Mouse (Mus musculus) left cerebral cortex, adult 8-10 months (tissue): Measurements from ENCODE around the gene Fam213b. TPM values are rescaled to one million over a fixed set of nuclear protein-coding genes. Genes with fewer than 3 reads are reported as not detected.

Experiments
- DNase-seq, 2 experiments: peaks; one replicate each; pipeline ENCODE4 v3.0.0; 2022; ENCODE audit warnings: low spot score in 2 of 2
- total RNA-seq, 4 experiments: library from RNA; stranded (reverse); gene quantifications; 2 replicates each; pipeline ENCODE4 v1.2.4; 2022

The Fam213b gene
- total RNA-seq, 4 experiments from 2014 or later: 56.5 to 68.1 (median 60.5) TPM

DNA sequence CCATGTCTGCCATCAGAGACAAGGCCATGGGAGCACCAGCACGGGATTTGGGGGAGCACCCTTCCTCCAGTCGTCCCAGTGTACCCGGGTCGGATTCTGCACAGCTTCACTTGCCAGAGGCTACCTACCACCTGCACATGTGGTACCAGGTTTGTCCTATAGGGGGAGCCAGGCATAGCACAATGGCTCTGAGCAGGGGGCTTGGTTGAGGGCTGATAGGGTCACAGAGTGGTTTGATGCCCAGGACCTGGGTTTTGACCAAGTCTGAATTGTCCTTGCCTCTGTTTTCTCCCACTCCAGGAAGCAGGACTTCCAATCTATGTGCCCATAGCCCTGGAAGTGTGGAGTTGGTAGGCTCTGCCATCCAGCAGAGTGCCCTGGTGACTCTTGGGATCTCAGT lies 26.5 kb upstream of the Fam213b start:
- DNase-seq: no peak

DNA sequence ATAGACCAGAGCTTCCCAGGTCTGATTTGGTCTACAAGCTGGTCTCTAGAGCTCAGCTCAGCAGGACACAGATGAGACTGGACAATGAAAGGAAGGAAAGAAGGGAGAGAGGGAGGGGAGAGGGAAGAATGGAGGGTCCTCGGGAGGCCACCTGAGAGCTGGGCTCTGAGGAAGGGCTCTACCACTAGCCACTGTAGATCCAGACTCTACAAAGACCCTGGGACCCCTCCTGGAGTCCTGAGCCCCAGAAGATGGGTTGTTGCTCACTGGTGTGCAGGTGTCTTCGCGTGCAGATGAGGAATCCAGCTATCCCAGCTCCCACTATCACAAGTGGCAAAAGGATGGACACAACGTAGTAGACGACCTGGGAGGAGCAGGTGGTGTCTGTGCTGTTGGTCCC lies 24.0 kb upstream of the Fam213b start:
- DNase-seq: no peak

DNA sequence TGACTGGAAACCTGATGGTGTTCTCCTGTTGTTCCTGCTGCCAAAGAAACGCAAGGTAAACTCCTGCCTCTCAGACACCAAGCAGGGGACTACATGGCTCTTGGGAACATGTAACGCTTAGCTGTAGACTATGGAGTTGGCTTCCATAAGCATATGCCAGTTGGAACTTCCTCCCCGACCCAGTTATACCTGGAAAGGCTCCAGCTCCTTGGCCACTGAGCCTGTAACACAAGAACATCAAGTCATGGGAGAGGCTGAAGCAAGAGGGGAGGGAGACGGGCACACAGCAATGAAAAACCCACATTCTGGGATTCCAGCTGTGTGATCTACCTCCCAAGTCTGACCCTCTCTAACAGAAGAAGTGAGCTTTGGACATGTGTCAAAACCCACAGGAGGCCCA lies 23.4 kb upstream of the Fam213b start:
- DNase-seq: no peak

DNA sequence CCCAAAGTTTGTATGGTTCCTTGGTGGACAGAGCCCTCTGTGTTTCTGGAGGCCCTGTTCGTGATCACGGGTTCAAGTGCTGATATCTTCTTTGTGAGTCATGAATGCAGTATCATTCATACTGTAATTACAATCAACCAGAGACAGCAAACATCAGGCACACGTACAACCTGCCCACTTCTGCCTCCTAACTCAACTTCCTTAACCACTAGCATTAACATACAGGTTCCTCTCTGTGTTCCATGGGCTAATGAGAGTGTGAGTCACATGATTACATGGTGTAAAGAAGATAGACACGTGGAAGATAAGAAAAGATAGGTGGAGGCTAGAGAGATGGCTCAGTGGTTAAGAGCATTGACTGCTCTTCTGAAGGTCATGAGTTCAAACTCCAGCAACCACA lies 17.7 kb upstream of the Fam213b start:
- no peak for DNase-seq

DNA sequence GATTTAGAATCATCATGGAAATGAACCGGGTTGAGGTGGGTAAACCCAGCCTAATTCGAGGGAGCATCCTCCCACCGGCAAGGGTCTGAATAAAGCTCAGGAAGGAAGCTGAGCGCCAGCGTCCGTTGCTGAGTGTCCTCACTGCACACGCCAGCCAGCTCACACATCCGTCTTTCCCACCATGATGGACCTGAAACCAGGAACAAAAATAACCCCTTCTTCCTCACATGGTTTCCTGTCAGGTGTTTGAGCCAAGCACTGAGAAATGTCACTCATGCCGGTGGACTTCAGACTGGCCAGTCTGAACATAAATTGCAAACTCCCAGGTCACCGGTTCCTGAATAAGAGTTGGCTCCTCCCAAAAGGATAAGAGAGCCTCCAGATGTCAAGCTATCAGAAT lies 16.4 kb upstream of the Fam213b start:
- DNase-seq: no peak

DNA sequence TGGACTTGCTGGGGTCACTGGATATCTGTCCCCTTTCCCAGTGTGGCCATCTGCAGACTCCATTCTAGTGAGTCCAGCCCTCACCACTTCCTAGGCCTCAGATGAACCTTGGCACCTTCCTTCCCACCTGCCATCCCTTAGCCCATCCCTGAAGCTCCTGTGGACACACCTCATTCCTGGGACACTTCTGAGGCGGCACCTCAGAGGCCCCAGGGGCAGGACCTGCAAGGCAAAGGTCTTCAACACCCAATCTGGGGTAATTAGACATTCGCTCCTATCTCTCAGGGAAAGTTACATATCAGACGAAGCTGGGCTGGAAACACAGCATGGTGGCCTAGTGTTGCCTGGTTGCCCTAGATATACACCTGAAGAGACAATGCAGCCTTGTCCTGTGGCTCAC lies 15.8 kb upstream of the Fam213b start:
- DNase-seq: no peak

DNA sequence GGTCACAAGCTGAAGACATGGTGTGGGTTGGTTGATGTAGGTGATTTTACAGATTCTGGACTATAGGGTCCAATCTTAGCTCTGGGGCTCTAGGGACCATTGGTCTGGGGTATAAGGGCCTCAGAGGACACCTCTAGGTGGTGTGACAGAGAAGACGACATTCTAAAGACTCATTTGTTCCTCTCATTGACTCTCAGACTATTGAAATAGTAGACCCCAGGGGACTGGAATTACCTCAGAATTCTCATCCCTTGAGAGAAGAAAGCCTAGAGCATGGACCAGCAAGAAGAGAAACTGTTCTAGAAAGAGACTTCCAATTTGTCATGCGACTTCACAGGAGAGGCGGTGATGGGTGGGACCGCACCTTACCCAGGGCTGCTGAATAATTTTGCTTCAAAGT lies 15.3 kb upstream of the Fam213b start:
- DNase-seq: no peak

DNA sequence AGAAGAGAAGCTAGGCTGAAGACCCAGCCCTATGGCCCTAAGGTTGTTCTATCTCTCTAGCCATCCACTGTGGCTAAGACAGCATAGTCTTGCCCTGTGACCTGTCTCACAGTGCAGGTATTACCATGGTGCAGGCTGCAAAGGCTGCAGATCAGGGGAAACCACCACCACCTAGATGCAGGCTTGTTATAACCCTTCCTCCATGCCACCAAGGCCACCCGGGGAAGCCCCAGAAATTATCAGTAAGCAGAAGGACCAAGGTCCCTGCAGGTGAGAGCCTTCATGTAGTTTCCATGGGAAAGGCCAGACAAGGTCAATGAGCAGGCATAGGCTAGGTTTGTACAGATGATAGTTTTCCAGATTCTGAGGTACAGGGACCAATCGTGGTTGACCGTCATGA lies 14.9 kb upstream of the Fam213b start:
- DNase-seq: no peak

DNA sequence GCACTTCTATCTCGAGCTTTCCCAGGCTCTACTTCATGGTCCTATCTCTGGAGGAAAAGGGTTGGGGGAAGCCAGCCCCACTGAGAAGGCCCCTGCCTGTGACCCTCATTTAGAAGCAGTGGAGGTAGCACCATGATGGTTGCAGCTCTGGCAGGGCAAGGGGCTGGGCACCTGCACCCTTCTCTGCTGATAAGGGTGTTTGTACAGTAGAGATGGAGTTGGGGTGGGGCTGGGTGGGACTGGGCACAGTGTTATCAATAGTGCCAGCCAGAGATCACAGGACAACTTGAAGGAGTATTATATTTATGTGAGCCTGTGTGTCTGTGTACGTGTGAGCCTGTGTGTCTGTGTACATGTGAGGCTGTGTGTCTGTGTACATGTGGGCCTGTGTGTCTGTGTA lies 12.7 kb upstream of the Fam213b start:
- DNase-seq: no peak

DNA sequence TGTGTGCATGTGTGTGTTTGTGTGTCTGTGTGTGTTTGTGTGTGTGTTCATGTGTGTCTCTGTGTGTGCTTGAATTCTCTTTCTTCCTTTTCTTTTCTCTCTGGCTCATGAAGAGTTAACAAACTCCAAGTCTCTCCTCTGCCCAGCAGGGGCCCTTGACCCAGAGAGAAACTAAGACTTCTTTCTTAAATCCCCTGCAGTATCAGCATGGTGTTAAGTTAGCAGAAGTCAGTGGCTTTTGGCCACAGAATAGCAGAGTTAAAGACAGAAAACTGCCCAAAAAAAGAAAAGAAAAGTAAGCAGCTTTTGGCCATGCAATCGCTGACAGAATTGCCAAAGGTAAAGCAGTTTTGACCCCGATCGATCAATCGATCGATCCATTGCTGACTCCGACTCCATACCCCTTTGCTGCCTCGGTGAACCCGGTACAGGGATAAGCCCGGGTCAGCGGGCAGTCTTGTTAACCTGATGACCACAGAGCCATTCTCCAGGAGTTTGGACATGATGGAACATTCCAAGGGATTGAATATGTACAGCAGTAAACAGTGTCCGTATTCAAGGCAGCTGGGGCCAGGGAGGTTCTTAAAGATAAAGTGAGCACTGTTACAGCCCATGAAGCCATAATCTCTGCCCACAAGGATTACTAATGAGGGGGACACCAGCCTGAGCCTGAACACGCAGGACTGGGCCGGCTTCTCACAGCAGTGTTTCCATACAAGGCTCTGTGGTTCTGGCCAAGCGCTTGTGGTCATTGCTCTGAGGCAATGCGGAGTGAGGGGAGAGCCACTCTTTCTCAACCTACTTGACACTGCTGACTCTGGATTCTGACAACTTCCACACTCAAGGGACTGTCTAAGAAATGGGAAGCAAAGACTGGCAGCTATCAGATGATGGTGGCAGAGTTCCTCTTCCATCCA lies 11.9 kb upstream of the Fam213b start:
- no peak for DNase-seq

DNA sequence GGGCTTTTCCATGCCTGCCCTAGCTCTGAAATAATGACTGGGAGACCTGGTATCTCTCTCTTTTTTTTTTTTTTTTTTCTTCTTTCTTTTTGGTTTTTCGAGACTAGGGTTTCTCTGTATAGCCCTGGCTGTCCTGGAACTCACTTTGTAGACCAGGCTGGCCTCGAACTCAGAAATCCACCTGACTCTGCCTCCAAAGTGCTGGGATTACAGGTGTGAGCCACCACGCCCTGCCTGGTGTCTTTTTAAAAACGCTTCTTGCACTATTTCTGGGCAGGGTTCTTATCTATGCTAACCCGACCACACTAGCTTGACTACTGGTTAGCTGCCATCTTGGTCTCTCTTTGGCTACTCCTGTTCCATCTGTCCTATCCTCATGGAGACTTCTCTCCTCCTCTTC lies 9.6 kb upstream of the Fam213b start:
- no peak for DNase-seq

DNA sequence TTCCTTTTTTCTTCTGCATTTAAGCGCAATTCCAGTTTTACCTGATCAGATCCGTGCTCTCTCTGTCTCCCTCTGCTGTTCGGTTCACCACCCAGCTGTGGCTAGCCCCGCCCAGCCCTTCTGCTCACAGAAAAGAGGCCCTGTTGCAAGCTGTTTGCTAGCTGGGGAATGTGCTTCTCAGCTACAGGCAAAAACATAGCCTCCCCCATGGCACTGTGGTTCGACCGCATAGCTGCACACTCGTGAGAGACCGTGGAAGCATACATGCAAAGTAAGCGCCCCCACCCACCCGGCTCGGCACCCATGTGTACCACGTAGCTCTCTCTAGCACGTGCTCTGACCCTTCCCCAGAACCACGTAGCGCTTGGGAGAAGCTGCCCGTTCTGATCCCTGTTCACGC lies 8.9 kb upstream of the Fam213b start:
- DNase-seq: peak in 1 of 2 experiments; percentile 50

DNA sequence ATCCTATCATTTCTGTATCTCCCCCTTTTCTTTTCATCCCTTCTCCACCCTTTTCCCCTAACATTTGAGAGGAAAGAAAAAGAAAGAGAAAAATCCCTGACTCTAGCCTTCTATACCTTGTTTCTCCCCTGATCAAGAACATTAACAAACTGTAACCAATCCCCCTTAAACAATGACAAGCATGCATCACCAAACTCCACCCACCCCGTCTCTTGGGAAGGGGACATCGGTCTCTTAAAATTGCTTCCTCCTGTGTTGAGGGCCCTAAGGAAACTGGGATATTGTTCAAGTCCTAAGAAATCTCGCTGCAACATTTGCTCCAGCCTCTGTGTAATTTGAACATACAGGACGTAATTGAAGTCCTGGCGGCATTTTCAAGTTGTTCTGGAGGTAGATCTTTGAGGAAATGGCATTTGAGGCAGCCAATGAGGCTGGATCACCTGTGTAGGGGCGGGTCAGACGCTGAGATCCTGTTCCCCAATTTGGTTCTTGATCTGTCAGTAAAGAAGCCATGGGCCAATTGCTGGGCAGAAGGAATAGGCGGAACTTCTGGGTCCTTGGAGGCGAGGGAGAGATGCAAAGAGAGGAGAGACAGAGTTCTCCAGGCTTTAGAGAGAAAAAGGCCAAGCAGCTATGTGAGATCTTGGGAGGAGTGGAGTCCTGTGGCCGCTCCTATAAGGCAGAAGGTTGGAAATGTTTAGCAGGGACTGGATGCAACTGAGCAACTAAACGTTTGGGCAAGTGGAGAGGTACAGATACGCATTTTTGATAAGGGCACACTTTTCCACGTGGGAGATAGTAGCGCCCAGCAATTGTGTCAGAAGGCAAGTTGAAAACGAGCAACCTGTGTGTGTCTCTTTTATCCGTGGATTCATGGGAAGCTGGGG lies 5.5 kb upstream of the Fam213b start:
- peak; percentile 57 to 86 for DNase-seq

DNA sequence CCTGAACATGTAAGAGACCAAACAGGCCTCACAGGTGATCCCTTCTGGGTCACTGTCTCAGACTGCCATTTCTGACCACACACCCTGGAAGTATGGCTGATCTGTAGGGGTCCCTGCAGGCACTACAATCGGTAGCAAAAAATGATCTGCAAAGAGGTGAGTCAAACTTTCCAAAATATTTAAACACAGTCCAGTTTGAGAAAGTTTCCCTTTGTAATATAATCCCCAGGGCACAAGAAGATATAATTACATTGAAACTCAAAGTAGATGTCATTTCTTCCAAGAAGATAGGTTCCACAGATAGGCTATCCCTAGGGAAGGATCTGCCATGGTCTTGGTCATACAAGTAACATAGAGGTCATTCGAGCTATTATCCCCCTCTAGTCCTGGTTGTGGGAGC lies 3.4 kb upstream of the Fam213b start:
- no peak for DNase-seq

DNA sequence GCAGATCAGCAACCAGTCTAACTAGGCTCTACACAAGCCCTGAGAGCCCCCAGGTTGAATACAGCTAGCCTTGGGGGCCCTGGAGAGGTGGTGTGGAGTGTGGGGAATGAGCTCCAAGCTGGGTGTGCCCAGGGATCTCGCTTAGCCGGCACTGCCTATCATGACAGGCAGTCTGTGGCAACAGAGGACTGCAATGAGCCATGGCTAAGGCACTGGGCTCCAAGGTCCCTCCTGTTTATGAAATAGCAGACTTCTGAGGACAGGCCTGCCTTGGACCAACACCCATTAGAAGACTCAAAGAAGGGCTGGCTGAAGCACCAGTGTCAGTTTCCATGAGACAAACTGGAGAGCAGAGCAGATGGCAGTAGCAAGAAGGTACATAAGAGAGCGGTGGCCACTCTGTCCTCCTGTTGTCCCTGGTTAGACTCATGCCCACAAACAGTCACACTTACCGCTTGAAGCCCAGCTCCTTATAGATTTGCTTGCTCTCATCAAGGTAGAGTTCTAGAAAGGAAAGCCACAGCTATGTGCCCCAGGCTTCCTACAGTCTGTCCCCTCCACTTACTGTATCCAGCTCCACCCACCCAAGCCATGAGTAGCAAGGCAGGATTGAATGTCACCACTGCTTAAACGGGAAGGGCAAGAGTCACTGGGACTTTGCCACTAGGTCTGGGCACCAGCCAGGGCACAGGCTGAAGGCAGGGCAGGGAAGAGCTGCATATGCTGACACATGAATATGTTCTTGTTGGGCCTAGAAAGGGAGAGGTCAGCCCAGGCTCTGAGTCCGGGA lies 1.1 kb downstream of the Fam213b start:
- no peak for DNase-seq

DNA sequence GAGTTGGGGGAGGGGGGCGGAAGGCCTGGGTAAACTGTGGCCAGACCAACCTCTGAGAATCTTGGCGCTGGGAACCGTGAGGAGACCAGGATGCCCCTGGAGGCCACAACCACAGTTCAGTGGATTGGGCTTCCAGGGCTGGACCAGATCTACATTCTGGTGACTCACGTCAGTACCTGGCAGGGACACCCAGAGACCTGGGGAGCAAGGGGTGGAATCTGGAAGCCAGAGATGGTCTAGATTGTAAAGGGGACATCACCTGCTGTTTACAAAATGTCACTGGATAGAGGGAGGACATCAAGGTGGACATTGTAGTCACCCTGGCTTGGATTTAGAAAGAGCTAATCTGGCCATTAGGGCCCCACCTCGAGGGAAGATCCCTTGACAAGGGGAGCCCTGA lies 3.4 kb downstream of the Fam213b start:
- DNase-seq: no peak

DNA sequence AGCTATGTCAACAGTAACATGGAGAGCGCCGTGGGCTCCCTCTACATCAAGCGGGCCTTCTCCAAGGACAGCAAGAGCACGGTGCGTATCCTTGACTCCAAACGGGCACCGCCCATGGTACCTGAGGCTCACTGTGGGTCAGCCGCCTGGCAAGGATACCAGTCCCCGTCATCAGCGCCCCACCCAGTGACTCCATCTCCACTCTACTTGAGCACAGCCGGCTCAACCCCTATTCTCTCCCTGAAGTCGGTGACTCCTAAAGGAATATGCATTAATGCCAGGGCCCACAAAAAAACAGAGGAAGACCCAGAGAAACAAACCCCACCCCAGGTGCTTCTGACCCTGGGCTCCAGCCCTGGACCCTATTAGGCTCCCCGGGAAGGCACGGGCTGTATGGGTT lies 8.0 kb downstream of the Fam213b start:
- DNase-seq: no peak

DNA sequence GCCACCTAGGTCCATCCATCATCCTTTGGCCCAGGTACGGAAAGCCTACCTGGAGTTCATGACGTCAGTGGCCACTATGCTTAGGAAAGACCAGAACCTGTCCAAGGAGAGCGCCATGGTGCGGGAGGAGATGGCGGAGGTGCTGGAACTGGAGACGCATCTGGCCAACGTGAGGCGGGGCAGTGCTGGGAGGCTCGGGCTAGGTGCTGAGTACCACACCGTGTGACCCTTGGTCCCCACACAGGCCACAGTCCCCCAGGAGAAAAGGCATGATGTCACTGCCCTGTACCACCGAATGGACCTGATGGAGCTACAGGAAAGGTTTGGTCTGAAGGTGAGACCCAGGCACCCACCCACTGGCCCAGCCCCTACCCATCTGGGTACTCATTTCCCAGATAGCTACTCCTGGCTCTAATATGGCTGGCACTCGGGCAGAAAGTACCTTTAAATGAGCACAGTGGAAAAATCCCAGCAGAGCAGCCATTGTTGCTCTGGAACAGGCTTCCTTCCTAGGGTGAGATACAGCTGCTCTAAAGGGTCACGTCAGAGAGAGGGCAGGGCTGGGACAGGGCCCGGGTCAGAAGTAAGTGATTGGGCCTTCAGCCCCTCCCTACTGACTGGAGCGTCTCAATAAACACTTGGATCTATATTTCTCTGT lies 11.2 kb downstream of the Fam213b start:
- no peak for DNase-seq

DNA sequence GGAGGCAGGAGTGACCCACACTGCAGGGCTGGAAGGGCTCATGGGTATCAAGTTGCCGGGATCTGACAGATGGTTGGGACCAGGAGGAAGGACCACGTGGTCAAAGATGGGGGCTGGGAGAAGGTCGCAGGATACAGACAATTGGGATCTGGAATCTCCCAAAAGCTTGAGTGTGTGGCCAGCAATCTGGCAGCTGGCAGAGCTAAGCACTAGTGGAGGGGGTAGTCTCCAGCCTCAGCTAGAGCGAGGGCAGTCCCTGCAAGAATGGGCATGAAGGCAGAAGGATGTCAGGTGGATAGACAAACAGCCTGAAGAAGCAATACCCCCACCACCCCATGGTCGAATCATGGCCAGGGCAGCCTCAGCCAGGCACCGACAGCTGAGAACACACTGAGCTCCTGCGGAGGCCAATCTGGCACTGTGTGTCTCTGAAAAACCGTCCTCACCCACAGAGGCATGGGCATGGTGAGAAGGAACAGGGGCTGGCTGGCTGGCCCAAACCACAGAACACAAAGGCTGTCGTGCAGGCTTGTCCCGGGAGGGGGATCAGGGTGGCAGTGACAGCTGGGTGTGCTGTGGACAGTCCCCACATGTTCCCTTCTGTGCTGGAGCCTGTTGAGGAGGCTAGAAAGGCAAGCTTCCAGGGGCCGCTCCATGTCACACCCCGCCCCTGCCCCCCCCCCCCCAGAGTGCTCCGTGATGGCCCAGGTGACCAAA lies 11.9 kb downstream of the Fam213b start:
- no peak for DNase-seq

DNA sequence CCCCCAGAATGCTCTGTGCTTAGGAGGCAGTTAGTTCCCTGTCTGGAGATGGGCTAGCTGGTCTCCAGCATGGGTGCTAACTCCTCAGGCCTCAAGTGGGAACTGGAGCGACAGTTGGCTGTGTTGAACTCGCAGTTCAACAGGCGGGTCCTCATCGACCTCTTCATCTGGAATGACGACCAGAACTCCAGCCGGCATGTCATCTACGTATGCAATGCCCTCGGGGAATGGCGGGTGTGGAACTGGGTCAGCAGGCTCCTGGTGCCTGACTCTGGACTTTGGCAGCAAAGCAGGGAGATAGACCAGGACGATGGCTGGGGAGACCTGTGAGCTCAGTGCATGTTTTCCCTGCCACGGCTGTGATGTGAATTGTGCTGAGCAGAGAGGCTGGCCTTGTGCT lies 13.5 kb downstream of the Fam213b start:
- DNase-seq: no peak
